ENCODE assay signal across 12 mouse cellular contexts in genomic region chr1:162053186-162053585, GRCm38 (mm10).
DNase-seq lines count a peak whose midpoint lies in the region; ATAC-seq and TF ChIP-seq lines count a peak whose summit lies in the region.
"Had no signal": no experiment of that assay in that cellular context is flagged by ENCODE, and none has a peak within 500 bp of the region (broad histone marks: within the 10 kb centered on the region; RNA-seq: fewer than 3 reads in every experiment).

No protein-coding gene starts in this region.

- H3K27me3 ChIP-seq in heart, embryonic 14.5 days (ENCODE audit: control insufficient read depth, insufficient read depth, low read length): no peaks in the 10 kb centered on the region
- no peaks in the 10 kb centered on the region for H3K27me3 ChIP-seq in embryonic facial prominence, embryonic 14.5 days (replicated peaks; ENCODE audit: control insufficient read depth, insufficient read depth, low read length)
- H3K27me3 ChIP-seq in hindbrain, embryonic 15.5 days: no peaks in the 10 kb centered on the region
- no peaks in the 10 kb centered on the region for H3K27me3 ChIP-seq in midbrain, postnatal 0 days (ENCODE audit: insufficient read depth, low read length)
- H3K27me3 ChIP-seq: liver, embryonic 15.5 days had no signal

- TF ChIP-seq CTCF in midbrain, postnatal 0 days (IDR thresholded peaks at IDR 0.05): no peak

- H3K9ac ChIP-seq in heart, embryonic 14.5 days (ENCODE audit: low read length): no peak overlapping the region
- H3K9ac ChIP-seq in embryonic facial prominence, embryonic 14.5 days (ENCODE audit: low read depth, low read length): peak overlapping the region; percentile 52; the same call in 1 of the 2 replicates
- no peak overlapping the region for H3K9ac ChIP-seq in hindbrain, embryonic 15.5 days
- H3K9ac ChIP-seq in midbrain, postnatal 0 days (replicated peaks; ENCODE audit: low read length, poor library complexity, severe bottlenecking): no peak overlapping the region
- H3K9ac ChIP-seq: liver, embryonic 15.5 days had no signal

- no peaks in the 10 kb centered on the region for H3K4me1 ChIP-seq in heart, embryonic 14.5 days (ENCODE audit: control insufficient read depth in 2 of 2, insufficient read depth in 2 of 2, low read length in 2 of 2)
- peaks cover 21% of the 10 kb centered on the region for H3K4me1 ChIP-seq in embryonic facial prominence, embryonic 14.5 days (ENCODE audit: control insufficient read depth, insufficient read depth, low read length)
- peaks cover 10% of the 10 kb centered on the region for H3K4me1 ChIP-seq in hindbrain, embryonic 15.5 days (replicated peaks)
- no peaks in the 10 kb centered on the region for H3K4me1 ChIP-seq in midbrain, postnatal 0 days (ENCODE audit: insufficient read depth, low read length)
- H3K4me1 ChIP-seq: liver, embryonic 15.5 days had no signal

- H3K36me3 ChIP-seq in heart, embryonic 14.5 days (ENCODE audit: control insufficient read depth, insufficient read depth, low read length): no peaks in the 10 kb centered on the region
- no peaks in the 10 kb centered on the region for H3K36me3 ChIP-seq in embryonic facial prominence, embryonic 14.5 days (ENCODE audit: control insufficient read depth, insufficient read depth, low read length)
- H3K36me3 ChIP-seq in hindbrain, embryonic 15.5 days: no peaks in the 10 kb centered on the region
- H3K36me3 ChIP-seq in midbrain, postnatal 0 days (ENCODE audit: insufficient read depth, low read length): no peaks in the 10 kb centered on the region
- H3K36me3 ChIP-seq: liver, embryonic 15.5 days had no signal

- WGBS in heart, embryonic 14.5 days: 75% methylated on average over 7 of the region's 7 CpGs
- 24% methylated on average over 7 of the region's 7 CpGs for WGBS in embryonic facial prominence, embryonic 14.5 days
- 36% methylated on average over 7 of the region's 7 CpGs for WGBS in hindbrain, embryonic 15.5 days
- WGBS in midbrain, postnatal 0 days: 17% methylated on average over 7 of the region's 7 CpGs

- DNase-seq in heart, postnatal 36 days: no peak
- DNase-seq in embryonic facial prominence, embryonic 14.5 days (ENCODE audit: low spot score): peak; percentile 76
- peak; percentile 21 for DNase-seq in midbrain, postnatal 0 days (ENCODE audit: low spot score)
- DNase-seq in cerebellum, postnatal 25 days: no peak
- DNase-seq: heart, postnatal 14 days; thymus, postnatal 14 days had no signal

- no peak overlapping the region for H3K4me2 ChIP-seq in heart, embryonic 14.5 days (ENCODE audit: low read length)
- H3K4me2 ChIP-seq in embryonic facial prominence, embryonic 14.5 days (ENCODE audit: low read depth, low read length): no peak overlapping the region
- H3K4me2 ChIP-seq in hindbrain, embryonic 15.5 days: peak overlapping the region; percentile 13; the same call in 1 of the 2 replicates
- H3K4me2 ChIP-seq in midbrain, postnatal 0 days (ENCODE audit: low read depth, low read length, poor library complexity, severe bottlenecking): no peak overlapping the region
- H3K4me2 ChIP-seq: liver, embryonic 15.5 days had no signal

- no peak overlapping the region for H3K4me3 ChIP-seq in heart, embryonic 14.5 days (ENCODE audit: control insufficient read depth in 1 of 2, insufficient read depth in 1 of 2, low read depth in 1 of 2, low read length in 2 of 2)
- no peak overlapping the region for H3K4me3 ChIP-seq in embryonic facial prominence, embryonic 14.5 days (ENCODE audit: low read depth, low read length)
- H3K4me3 ChIP-seq in hindbrain, embryonic 15.5 days: no peak overlapping the region
- H3K4me3 ChIP-seq in midbrain, postnatal 0 days (ENCODE audit: low read depth, low read length): no peak overlapping the region
- H3K4me3 ChIP-seq: liver, embryonic 15.5 days had no signal

- no peaks in the 10 kb centered on the region for H3K9me3 ChIP-seq in heart, embryonic 14.5 days (ENCODE audit: control insufficient read depth, low read length)
- H3K9me3 ChIP-seq in embryonic facial prominence, embryonic 14.5 days (ENCODE audit: control insufficient read depth, low read length): no peaks in the 10 kb centered on the region
- H3K9me3 ChIP-seq in hindbrain, embryonic 15.5 days: no peaks in the 10 kb centered on the region
- no peaks in the 10 kb centered on the region for H3K9me3 ChIP-seq in midbrain, postnatal 0 days (ENCODE audit: low read length)
- H3K9me3 ChIP-seq: liver, embryonic 15.5 days had no signal

- peak overlapping the region; percentile 53 to 56 for H3K27ac ChIP-seq in heart, embryonic 14.5 days (replicated peaks in 1 of 2; ENCODE audit: control insufficient read depth in 1 of 2, insufficient read depth in 1 of 2, low read depth in 2 of 2, low read length in 2 of 2)
- H3K27ac ChIP-seq in embryonic facial prominence, embryonic 14.5 days (replicated peaks; ENCODE audit: low read depth, low read length): peak overlapping the region; percentile 94
- peak overlapping the region; percentile 38 for H3K27ac ChIP-seq in hindbrain, embryonic 15.5 days (replicated peaks)
- H3K27ac ChIP-seq in midbrain, postnatal 0 days (ENCODE audit: low read depth, low read length): peak overlapping the region; percentile 55; the same call in 1 of the 2 replicates
- H3K27ac ChIP-seq: liver, embryonic 15.5 days had no signal

- intact Hi-C loops in heart, postnatal 36 days (cut with DNase I): no loop called here

- ATAC-seq in heart, embryonic 14.5 days (ENCODE audit: insufficient number of reproducible peaks, insufficient read depth, low FRiP score, low read depth): no peak
- no peak for ATAC-seq in embryonic facial prominence, embryonic 14.5 days (ENCODE audit: low read depth)
- ATAC-seq in hindbrain, embryonic 15.5 days (ENCODE audit: low FRiP score, low read depth): no peak
- no peak for ATAC-seq in midbrain, postnatal 0 days (ENCODE audit: low FRiP score)
- no peak for ATAC-seq in megakaryocyte, adult 5-6 weeks (ENCODE audit: poor library complexity, severe bottlenecking)
- ATAC-seq in monocyte, adult 5-6 weeks (replicated peaks; ENCODE audit: insufficient number of reproducible peaks, low FRiP score, low TSS enrichment, poor library complexity, severe bottlenecking): no peak
- ATAC-seq: CD4-positive, CD25-positive, alpha-beta regulatory T cell, adult 4 months had no signal

Comparison
In these comparisons a context has a peak if more than half of its experiments do, and no peak if none do; other contexts are left out.
1. H3K27ac ChIP-seq: peak in every context shown above with its lines; median percentile 94 in embryonic facial prominence, embryonic 14.5 days; 55 in midbrain, postnatal 0 days; 54 in heart, embryonic 14.5 days; 38 in hindbrain, embryonic 15.5 days.
2. DNase-seq: peak in embryonic facial prominence, embryonic 14.5 days (single experiment) and midbrain, postnatal 0 days (single experiment); none in heart, postnatal 36 days (0 of 2) and cerebellum, postnatal 25 days (0 of 2).